ENCODE assay signal across 10 mouse cellular contexts in genomic region chr7:98500470-98500869, GRCm38 (mm10). TPM values are rescaled to one million over a fixed set of nuclear protein-coding genes. Genes with fewer than 3 reads are reported as not detected.
DNase-seq lines count a peak whose midpoint lies in the region; ATAC-seq and TF ChIP-seq lines count a peak whose summit lies in the region.
"Had no signal": no experiment of that assay in that cellular context is flagged by ENCODE, and none has a peak within 500 bp of the region (broad histone marks: within the 10 kb centered on the region; RNA-seq: fewer than 3 reads in every experiment).

No protein-coding gene starts in this region.

- no peak for ATAC-seq in lung, embryonic 16.5 days (ENCODE audit: low read depth)
- 0 out of 2 replicates have a peak, but pooled peaks have one; percentile 18 for ATAC-seq in stomach, embryonic 16.5 days (ENCODE audit: insufficient read depth, low FRiP score)

- H3K36me3 ChIP-seq in lung, embryonic 16.5 days (ENCODE audit: control insufficient read depth, insufficient read depth, low read length): no peaks in the 10 kb centered on the region
- H3K36me3 ChIP-seq in stomach, embryonic 16.5 days (ENCODE audit: control insufficient read depth, insufficient read depth, low read length): no peaks in the 10 kb centered on the region
- H3K36me3 ChIP-seq: neural tube, embryonic 13.5 days had no signal

- no peak for TF ChIP-seq CTCF in left cerebral cortex, adult 2 months (IDR thresholded peaks at IDR 0.05)

- 81% methylated on average over 3 of the region's 3 CpGs for WGBS in lung, embryonic 16.5 days
- 66% methylated on average over 3 of the region's 3 CpGs for WGBS in stomach, embryonic 16.5 days

- H3K4me3 ChIP-seq in lung, embryonic 16.5 days (ENCODE audit: low read length): no peak overlapping the region
- H3K4me3 ChIP-seq in stomach, embryonic 16.5 days (replicated peaks; ENCODE audit: low read length): no peak overlapping the region
- H3K4me3 ChIP-seq in left cerebral cortex, adult 2 months: no peak overlapping the region
- H3K4me3 ChIP-seq: neural tube, embryonic 13.5 days had no signal

- intact Hi-C loops in gastrocnemius, postnatal 14 days (cut with DNase I; ENCODE audit: low total_unique reads): no loop called here
- intact Hi-C loops in heart, postnatal 25 days (cut with DNase I): no loop called here
- intact Hi-C loops in left cerebral cortex, adult 2 months (cut with DNase I): no loop called here

- H3K4me1 ChIP-seq in lung, embryonic 16.5 days (replicated peaks; ENCODE audit: control insufficient read depth, insufficient read depth, low read length): peaks cover 23% of the 10 kb centered on the region
- peaks cover 27% of the 10 kb centered on the region for H3K4me1 ChIP-seq in stomach, embryonic 16.5 days (ENCODE audit: control insufficient read depth, insufficient read depth, low read length)

- no peak for DNase-seq in lung, postnatal 25 days (ENCODE audit: low spot score)
- DNase-seq in gastrocnemius, postnatal 14 days: peak; percentile 77
- peak; percentile 77 for DNase-seq in heart, postnatal 25 days (ENCODE audit: low spot score)
- DNase-seq in thymus, postnatal 10 days (ENCODE audit: low spot score in 2 of 2): no peak
- no peak for DNase-seq in left cerebral cortex, adult 2 months (ENCODE audit: extremely low spot score in 1 of 2, low spot score in 2 of 2)
- DNase-seq: thymus, adult 2 months had no signal

- no peak overlapping the region for H3K27ac ChIP-seq in lung, embryonic 16.5 days (ENCODE audit: low read length)
- peak overlapping the region; percentile 68 for H3K27ac ChIP-seq in stomach, embryonic 16.5 days (ENCODE audit: low read length)
- H3K27ac ChIP-seq in left cerebral cortex, adult 2 months: no peak overlapping the region
- H3K27ac ChIP-seq: neural tube, embryonic 13.5 days had no signal

- H3K9ac ChIP-seq in lung, embryonic 16.5 days (ENCODE audit: low read length): 0 out of 2 replicates have a peak overlapping the region, but pooled peaks have one; percentile 12
- 0 out of 2 replicates have a peak overlapping the region, but pooled peaks have one; percentile 4 for H3K9ac ChIP-seq in stomach, embryonic 16.5 days (ENCODE audit: low read length)
- H3K9ac ChIP-seq: neural tube, embryonic 13.5 days had no signal

- no peaks in the 10 kb centered on the region for H3K9me3 ChIP-seq in lung, embryonic 16.5 days (ENCODE audit: control insufficient read depth, low read length)
- no peaks in the 10 kb centered on the region for H3K9me3 ChIP-seq in stomach, embryonic 16.5 days (replicated peaks; ENCODE audit: control insufficient read depth, low read length)
- H3K9me3 ChIP-seq: neural tube, embryonic 13.5 days had no signal

- H3K27me3 ChIP-seq in lung, embryonic 16.5 days (ENCODE audit: control insufficient read depth, insufficient read depth, low read depth, low read length): no peaks in the 10 kb centered on the region
- H3K27me3 ChIP-seq in stomach, embryonic 16.5 days (ENCODE audit: control insufficient read depth, insufficient read depth, low read length): no peaks in the 10 kb centered on the region
- H3K27me3 ChIP-seq: neural tube, embryonic 13.5 days had no signal

- no peak overlapping the region for H3K4me2 ChIP-seq in lung, embryonic 16.5 days (ENCODE audit: low read depth, low read length)
- no peak overlapping the region for H3K4me2 ChIP-seq in stomach, embryonic 16.5 days (ENCODE audit: low read depth, low read length)
- H3K4me2 ChIP-seq: neural tube, embryonic 13.5 days had no signal

RNA-seq across cellular contexts. Expression of gene Lrrc32, which starts 11.4 kb away (rescaled TPM):
- 6.0 and 6.3 TPM in 2 replicates for polyA plus RNA-seq in lung, embryonic 16.5 days (2015; fragmentation: Nextera tagmentation; extraction: Ambion mirVana)
- 1 to 10 TPM; 3.5 to 6.9 TPM for total RNA-seq in gastrocnemius, postnatal 14 days (2021)
- total RNA-seq in heart, postnatal 25 days (2021): 10 to 100 TPM; 10.7 to 11.4 TPM
- polyA plus RNA-seq in stomach, embryonic 16.5 days (2015; fragmentation: Nextera tagmentation; extraction: Ambion mirVana): 9.5 and 13.9 TPM in 2 replicates
- total RNA-seq in left cerebral cortex, adult 2 months (2021): 1 to 10 TPM; 5.0 to 8.0 TPM
- total RNA-seq: common myeloid progenitor, adult 5-6 weeks had no signal

Comparison
In these comparisons a context has a peak if more than half of its experiments do, and no peak if none do; other contexts are left out.
1. DNase-seq: peak in gastrocnemius, postnatal 14 days (single experiment) and heart, postnatal 25 days (single experiment); none in lung, postnatal 25 days (single experiment), thymus, postnatal 10 days (0 of 2) and left cerebral cortex, adult 2 months (0 of 2).